Mouse (Mus musculus) heart, embryonic 13.5 days (tissue): ENCODE measurements at regions not wholly inside any gene's neighbourhood (a gene's known extent, or its start where the extent isn't known, plus 50 kb on each side); places are given as distances from the start of the nearest gene placed in this dataset.

Source experiments
- ATAC-seq: fragments of 200-750 bp; cut with Nextera tagmentation; 2 replicates; pipeline ENCODE4 v1.8.0; 2017; ENCODE audit warnings: moderate TSS enrichment; ENCODE audit not compliant: insufficient number of reproducible peaks, low FRiP score, low TSS enrichment; ENCODE audit errors: extremely low read depth
- H3K27ac ChIP-seq: fragments of 300-500 bp; sonication (generic); replicated peaks from 2 replicates; pipeline ENCODE4 v1.5.1; 2015; ENCODE audit warnings: moderate library complexity, mild to moderate bottlenecking, inconsistent platforms
- H3K27me3 ChIP-seq: fragments of 300-500 bp; sonication (generic); replicated peaks from 2 replicates; pipeline ENCODE4 v1.6.1; 2015; ENCODE audit warnings: mild to moderate bottlenecking, inconsistent platforms
- H3K36me3 ChIP-seq: fragments of 300-500 bp; sonication (generic); 2 replicates; pipeline ENCODE4 v1.6.1; 2015; ENCODE audit warnings: mild to moderate bottlenecking, inconsistent platforms
- H3K4me1 ChIP-seq: fragments of 300-500 bp; sonication (generic); 2 replicates; pipeline ENCODE4 v1.6.1; 2015; ENCODE audit warnings: inconsistent platforms
- H3K4me2 ChIP-seq: fragments of 300-500 bp; sonication (generic); 2 replicates; pipeline ENCODE4 v1.6.1; 2015; ENCODE audit warnings: inconsistent platforms, mild to moderate bottlenecking, moderate library complexity
- H3K4me3 ChIP-seq: fragments of 300-500 bp; sonication (generic); 2 replicates; pipeline ENCODE4 v1.5.1; 2015; ENCODE audit warnings: moderate library complexity, mild to moderate bottlenecking, inconsistent platforms
- H3K9ac ChIP-seq: fragments of 300-500 bp; sonication (generic); 2 replicates; pipeline ENCODE4 v1.6.1; 2015; ENCODE audit warnings: inconsistent platforms, mild to moderate bottlenecking, moderate library complexity
- H3K9me3 ChIP-seq: fragments of 300-500 bp; sonication (generic); 2 replicates; pipeline ENCODE4 v1.6.1; 2016; ENCODE audit warnings: inconsistent platforms
- WGBS: fragments of 180-500 bp; shearing (Covaris S2); methylation state at CpG from one replicate; pipeline ENCODE4 v1.1.7; 2015; ENCODE audit warnings: mixed read lengths; 5-methylcytosine and 5-hydroxymethylcytosine counted together

GRCm38 (mm10) chr1:75862757-75863156, 316.7 kb downstream of the Slc4a3 start:
- H3K27ac ChIP-seq = no peak overlapping the region
- H3K36me3 ChIP-seq = no peaks in the 10 kb centered on the region
- H3K9ac ChIP-seq = no peak overlapping the region
- H3K4me1 ChIP-seq = no peaks in the 10 kb centered on the region
- no peak overlapping the region for H3K4me2 ChIP-seq
- H3K4me3 ChIP-seq = no peak overlapping the region
- no peaks in the 10 kb centered on the region for H3K9me3 ChIP-seq
- WGBS = 64% methylated on average over 4 of the region's 4 CpGs
- no peaks in the 10 kb centered on the region for H3K27me3 ChIP-seq
- ATAC-seq = no peak

GRCm38 (mm10) chr1:75866556-75866955, 320.5 kb downstream of the Slc4a3 start:
- Histone ChIP-seq H3K27me3 (no peaks in the 10 kb centered on the region), H3K9me3 (no peaks in the 10 kb centered on the region), H3K4me3 (no peak overlapping the region), H3K9ac (no peak overlapping the region), H3K4me2 (no peak overlapping the region), H3K4me1 (no peaks in the 10 kb centered on the region), H3K27ac (no peak overlapping the region), H3K36me3 (no peaks in the 10 kb centered on the region)
- 72% methylated on average over 6 of the region's 6 CpGs for WGBS
- no peak for ATAC-seq

GRCm38 (mm10) chr1:75869414-75869813, 323.3 kb downstream of the Slc4a3 start:
- Histone ChIP-seq H3K4me3 (no peak overlapping the region), H3K9ac (no peak overlapping the region), H3K9me3 (no peaks in the 10 kb centered on the region), H3K4me2 (no peak overlapping the region), H3K4me1 (no peaks in the 10 kb centered on the region), H3K27ac (no peak overlapping the region), H3K27me3 (no peaks in the 10 kb centered on the region), H3K36me3 (no peaks in the 10 kb centered on the region)
- no peak for ATAC-seq
- WGBS = 74% methylated on average over 2 of the region's 2 CpGs

GRCm38 (mm10) chr1:75869846-75870245, 323.8 kb downstream of the Slc4a3 start:
- 75% methylated on average over 5 of the region's 5 CpGs for WGBS
- Histone ChIP-seq H3K27me3 (no peaks in the 10 kb centered on the region), H3K9me3 (no peaks in the 10 kb centered on the region), H3K4me2 (no peak overlapping the region), H3K9ac (no peak overlapping the region), H3K4me1 (no peaks in the 10 kb centered on the region), H3K36me3 (no peaks in the 10 kb centered on the region), H3K27ac (no peak overlapping the region), H3K4me3 (no peak overlapping the region)
- no peak for ATAC-seq

GRCm38 (mm10) chr1:75873911-75874310, 327.8 kb downstream of the Slc4a3 start:
- Histone ChIP-seq H3K4me3 (no peak overlapping the region), H3K9ac (no peak overlapping the region), H3K9me3 (no peaks in the 10 kb centered on the region), H3K4me2 (no peak overlapping the region), H3K27me3 (no peaks in the 10 kb centered on the region), H3K4me1 (no peaks in the 10 kb centered on the region), H3K36me3 (no peaks in the 10 kb centered on the region), H3K27ac (no peak overlapping the region)
- no peak for ATAC-seq
- WGBS = 77% methylated on average over 6 of the region's 6 CpGs

- H3K9me3 ChIP-seq = no peaks in the 10 kb centered on the region
- no peaks in the 10 kb centered on the region for H3K36me3 ChIP-seq
- no peaks in the 10 kb centered on the region for H3K27me3 ChIP-seq
- ATAC-seq = no peak
- H3K4me2 ChIP-seq = no peak overlapping the region
- 75% methylated on average over 5 of the region's 5 CpGs for whole genome bisulfite sequencing
- no peak overlapping the region for H3K27ac ChIP-seq
- no peaks in the 10 kb centered on the region for H3K4me1 ChIP-seq
- no peak overlapping the region for H3K4me3 ChIP-seq
- no peak overlapping the region for H3K9ac ChIP-seq
Measured at GRCm38 (mm10) chr1:75877209-75877608, 331.1 kb downstream of the Slc4a3 start.

- no peaks in the 10 kb centered on the region for H3K27me3 ChIP-seq
- no peak overlapping the region for H3K4me2 ChIP-seq
- H3K4me3 ChIP-seq = no peak overlapping the region
- H3K9ac ChIP-seq = no peak overlapping the region
- no peaks in the 10 kb centered on the region for H3K4me1 ChIP-seq
- WGBS = 30% methylated on average over 7 of the region's 7 CpGs
- no peaks in the 10 kb centered on the region for H3K9me3 ChIP-seq
- no peak overlapping the region for H3K27ac ChIP-seq
- no peaks in the 10 kb centered on the region for H3K36me3 ChIP-seq
- ATAC-seq = no peak
Measured at GRCm38 (mm10) chr1:75885632-75886031, 339.6 kb downstream of the Slc4a3 start.

- 36% methylated on average over 9 of the region's 9 CpGs for WGBS
- H3K9me3 ChIP-seq = peaks cover 6% of the 10 kb centered on the region; the same call in 1 of the 2 replicates
- H3K4me3 ChIP-seq = no peak overlapping the region
- H3K36me3 ChIP-seq = no peaks in the 10 kb centered on the region
- H3K4me2 ChIP-seq = no peak overlapping the region
- H3K27ac ChIP-seq = no peak overlapping the region
- H3K4me1 ChIP-seq = no peaks in the 10 kb centered on the region
- no peak overlapping the region for H3K9ac ChIP-seq
- no peak for ATAC-seq
- no peaks in the 10 kb centered on the region for H3K27me3 ChIP-seq
Measured at GRCm38 (mm10) chr1:75888499-75889208, 342.6 kb downstream of the Slc4a3 start.

GRCm38 (mm10) chr1:75889847-75890591, 344.0 kb downstream of the Slc4a3 start:
- no peak for ATAC-seq
- WGBS = 65% methylated on average over 4 of the region's 4 CpGs
- Histone ChIP-seq H3K27ac (no peak overlapping the region), H3K4me2 (no peak overlapping the region), H3K9ac (no peak overlapping the region), H3K4me1 (no peaks in the 10 kb centered on the region), H3K27me3 (no peaks in the 10 kb centered on the region), H3K9me3 (peaks cover 10% of the 10 kb centered on the region), H3K36me3 (no peaks in the 10 kb centered on the region), H3K4me3 (no peak overlapping the region)

- no peak for ATAC-seq
- no peak overlapping the region for H3K4me2 ChIP-seq
- H3K4me1 ChIP-seq = no peaks in the 10 kb centered on the region
- H3K36me3 ChIP-seq = no peaks in the 10 kb centered on the region
- H3K27ac ChIP-seq = no peak overlapping the region
- WGBS = 76% methylated on average over 10 of the region's 10 CpGs
- H3K9ac ChIP-seq = no peak overlapping the region
- no peak overlapping the region for H3K4me3 ChIP-seq
- H3K27me3 ChIP-seq = no peaks in the 10 kb centered on the region
- H3K9me3 ChIP-seq = peaks cover 10% of the 10 kb centered on the region
Measured at GRCm38 (mm10) chr1:75890636-75891276, 344.7 kb downstream of the Slc4a3 start.

- peaks cover 13% of the 10 kb centered on the region for H3K9me3 ChIP-seq
- ATAC-seq = no peak
Measured at GRCm38 (mm10) chr1:75895550-75895949, 349.5 kb downstream of the Slc4a3 start.

More at GRCm38 (mm10) chr1:75895550-75895949, 349.5 kb downstream of the Slc4a3 start:
- Histone ChIP-seq H3K27ac (no peak overlapping the region), H3K4me1 (no peaks in the 10 kb centered on the region), H3K4me2 (no peak overlapping the region), H3K36me3 (no peaks in the 10 kb centered on the region), H3K27me3 (no peaks in the 10 kb centered on the region), H3K9ac (no peak overlapping the region), H3K4me3 (no peak overlapping the region)
- WGBS = 93% methylated on average over 1 of the region's 1 CpGs
